Mouse (Mus musculus) limb, embryonic 12.5 days (tissue): ENCODE measurements around the gene Egflam. TPM values are rescaled to one million over a fixed set of nuclear protein-coding genes. Genes with fewer than 3 reads are reported as not detected.

Experiments used
- ATAC-seq: fragments of 200-750 bp; cut with Nextera tagmentation; 2 replicates; pipeline ENCODE4 v1.8.0; 2017; ENCODE audit warnings: low read depth, moderate TSS enrichment; ENCODE audit not compliant: insufficient number of reproducible peaks, insufficient read depth, low FRiP score, low TSS enrichment
- H3K27ac ChIP-seq: fragments of 300-500 bp; sonication (generic); 2 replicates; pipeline ENCODE4 v1.5.1; 2016; ENCODE audit warnings: mild to moderate bottlenecking, moderate library complexity
- H3K27me3 ChIP-seq: fragments of 300-500 bp; sonication (generic); 2 replicates; pipeline ENCODE4 v1.6.1; 2016; ENCODE audit warnings: mild to moderate bottlenecking, moderate library complexity
- H3K36me3 ChIP-seq: fragments of 300-500 bp; sonication (generic); 2 replicates; pipeline ENCODE4 v1.6.1; 2016; ENCODE audit warnings: mild to moderate bottlenecking, moderate library complexity
- H3K4me1 ChIP-seq: fragments of 300-500 bp; sonication (generic); replicated peaks from 2 replicates; pipeline ENCODE4 v1.6.1; 2016
- H3K4me2 ChIP-seq: fragments of 300-500 bp; sonication (generic); 2 replicates; pipeline ENCODE4 v1.6.1; 2016; ENCODE audit warnings: mild to moderate bottlenecking, moderate library complexity
- H3K4me3 ChIP-seq: fragments of 300-500 bp; sonication (generic); replicated peaks from 2 replicates; pipeline ENCODE4 v1.5.1; 2016; ENCODE audit warnings: mild to moderate bottlenecking
- H3K9ac ChIP-seq: fragments of 300-500 bp; sonication (generic); replicated peaks from 2 replicates; pipeline ENCODE4 v1.6.1; 2016; ENCODE audit warnings: mild to moderate bottlenecking, moderate library complexity
- H3K9me3 ChIP-seq: fragments of 300-500 bp; sonication (generic); 2 replicates; pipeline ENCODE4 v1.6.1; 2016; ENCODE audit warnings: mild to moderate bottlenecking, moderate library complexity
- WGBS: fragments of 180-500 bp; shearing (Covaris S2); methylation state at CpG from one replicate; pipeline ENCODE4 v1.1.7; 2016; 5-methylcytosine and 5-hydroxymethylcytosine counted together
- polyA plus RNA-seq: library from polyadenylated mRNA; unstranded; fragments of >200 nt; fragmentation: Nextera tagmentation; extraction: Ambion mirVana; gene quantifications from 2 replicates; pipeline ENCODE4 v1.2.1, GENCODE M21; 2016

Egflam gene
- polyA plus RNA-seq, 1 experiment from 2014 or later = 19.6 TPM

DNA sequence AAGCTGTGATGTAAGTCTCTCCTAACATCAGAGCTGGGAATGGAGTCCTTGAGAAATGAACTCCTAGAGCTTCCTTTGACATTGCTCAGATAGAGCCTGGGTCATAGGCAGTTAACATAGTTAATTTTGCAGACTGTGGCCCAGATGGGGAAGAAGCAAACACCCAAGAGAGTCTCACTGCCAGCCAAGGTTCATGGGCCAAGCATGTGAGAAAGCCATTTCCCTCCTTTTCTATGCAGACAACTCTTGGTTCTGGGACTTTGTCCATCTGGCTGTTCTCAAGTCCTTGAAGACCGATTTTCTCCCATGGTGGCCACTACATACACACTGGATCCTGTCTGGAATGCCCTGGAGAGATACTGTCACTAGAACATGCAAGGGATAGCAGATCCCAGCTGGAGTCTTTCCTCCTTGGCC is 45.6 kb downstream of the Egflam start:
- Histone ChIP-seq H3K4me2 (no peak overlapping the region), H3K4me1 (no peaks in the 10 kb centered on the region), H3K9ac (no peak overlapping the region), H3K4me3 (no peak overlapping the region), H3K27ac (no peak overlapping the region), H3K9me3 (no peaks in the 10 kb centered on the region), H3K36me3 (no peaks in the 10 kb centered on the region), H3K27me3 (no peaks in the 10 kb centered on the region)
- ATAC-seq = no peak
- 100% methylated on average over 1 of the region's 1 CpGs for WGBS

DNA sequence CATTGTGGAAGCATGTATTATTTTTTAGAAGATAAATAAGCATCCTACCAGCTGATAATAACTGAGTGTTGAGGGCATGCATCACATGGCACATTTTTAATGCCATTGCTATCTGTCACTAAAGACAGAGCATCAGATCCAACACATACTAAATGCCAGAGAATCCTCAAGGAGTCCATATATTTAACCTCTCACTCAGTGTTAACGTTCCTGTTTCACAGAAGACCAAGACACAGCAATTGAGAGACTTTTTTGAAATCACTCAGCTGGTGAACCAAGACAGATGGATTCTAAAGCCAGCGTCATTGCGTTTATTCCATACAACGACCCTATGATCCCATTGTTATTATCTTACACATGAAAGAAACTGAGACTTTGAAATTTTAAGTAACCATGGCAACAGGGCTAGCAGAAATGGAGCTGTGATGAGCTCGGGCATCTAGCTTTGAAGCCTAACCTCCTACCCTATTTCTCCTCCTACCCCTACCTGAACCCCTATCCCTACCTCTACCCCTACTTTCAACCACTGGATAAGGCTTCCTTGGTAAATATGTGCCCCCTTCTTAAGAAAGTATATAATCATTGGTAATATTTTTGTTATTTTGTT is 57.4 kb downstream of the Egflam start:
- Histone ChIP-seq H3K9ac (no peak overlapping the region), H3K27me3 (no peaks in the 10 kb centered on the region), H3K36me3 (no peaks in the 10 kb centered on the region), H3K27ac (no peak overlapping the region), H3K9me3 (no peaks in the 10 kb centered on the region), H3K4me3 (no peak overlapping the region), H3K4me2 (no peak overlapping the region), H3K4me1 (0 out of 2 replicates have a peak, but pooled peaks cover 2% of the 10 kb centered on the region)
- no peak for ATAC-seq
- 70% methylated on average over 5 of the region's 5 CpGs for WGBS

DNA sequence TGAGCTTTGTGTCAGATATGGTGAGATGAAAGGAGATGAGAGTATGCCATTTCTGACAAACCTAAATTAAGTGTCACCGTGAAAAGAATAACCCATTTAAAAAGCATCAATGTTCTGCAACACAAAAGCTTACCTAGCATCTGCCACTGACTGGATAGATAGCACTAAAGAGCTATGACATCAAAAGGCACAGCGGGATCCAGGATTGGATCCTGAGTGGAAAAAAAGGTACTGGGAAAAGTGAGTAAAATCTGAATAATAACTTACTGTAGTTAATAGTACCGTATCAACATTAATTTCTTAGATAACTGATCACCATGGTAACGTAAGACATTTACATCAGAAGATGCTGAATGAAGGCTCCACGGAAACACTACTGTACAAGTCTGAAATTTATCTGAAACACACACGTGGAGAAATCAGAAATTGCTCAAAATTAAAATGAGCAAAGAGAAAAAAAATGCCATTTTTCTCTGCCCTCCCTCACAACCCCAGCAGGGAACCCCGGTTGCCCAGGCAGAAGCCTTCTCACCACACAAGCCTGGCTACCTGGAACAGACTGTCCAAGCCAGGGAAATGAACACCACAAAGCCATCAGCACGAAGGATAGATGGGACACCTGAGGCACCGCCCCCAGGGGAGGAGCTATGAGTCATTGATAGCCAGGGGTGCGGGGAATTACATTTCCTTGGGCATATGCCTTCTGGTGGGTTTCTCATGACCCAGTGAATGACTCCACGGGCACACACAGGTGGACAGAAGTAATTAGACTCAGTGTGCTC is 63.5 kb downstream of the Egflam start:
- Histone ChIP-seq H3K4me1 (0 out of 2 replicates have a peak, but pooled peaks cover 2% of the 10 kb centered on the region), H3K27me3 (no peaks in the 10 kb centered on the region), H3K4me2 (no peak overlapping the region), H3K36me3 (no peaks in the 10 kb centered on the region), H3K4me3 (no peak overlapping the region), H3K9ac (no peak overlapping the region), H3K9me3 (no peaks in the 10 kb centered on the region), H3K27ac (no peak overlapping the region)
- 85% methylated on average over 11 of the region's 11 CpGs for WGBS
- no peak for ATAC-seq

DNA sequence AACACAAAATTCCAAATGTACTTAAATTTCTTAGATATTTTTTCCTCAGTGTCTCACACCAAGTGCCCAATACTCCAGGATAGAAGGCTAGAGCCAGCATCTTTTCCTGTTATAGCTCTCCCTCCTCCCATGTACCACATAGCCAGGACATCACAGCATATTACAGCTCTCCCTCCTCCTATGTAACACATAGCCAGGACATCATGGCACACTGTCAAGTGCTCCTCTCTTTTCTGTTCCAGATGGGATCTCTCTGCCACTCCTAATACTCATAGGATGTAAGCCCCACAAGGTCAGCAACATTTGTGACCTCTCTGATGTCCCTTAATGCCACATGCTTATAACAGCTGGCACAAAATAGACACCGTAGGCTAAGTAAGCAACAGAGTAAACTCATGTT is 65.3 kb downstream of the Egflam start:
- Histone ChIP-seq H3K9ac (no peak overlapping the region), H3K27ac (no peak overlapping the region), H3K4me3 (no peak overlapping the region), H3K4me2 (no peak overlapping the region), H3K4me1 (no peaks in the 10 kb centered on the region), H3K27me3 (no peaks in the 10 kb centered on the region), H3K36me3 (no peaks in the 10 kb centered on the region), H3K9me3 (no peaks in the 10 kb centered on the region)
- ATAC-seq = no peak
- 79% methylated on average over 1 of the region's 1 CpGs for WGBS

DNA sequence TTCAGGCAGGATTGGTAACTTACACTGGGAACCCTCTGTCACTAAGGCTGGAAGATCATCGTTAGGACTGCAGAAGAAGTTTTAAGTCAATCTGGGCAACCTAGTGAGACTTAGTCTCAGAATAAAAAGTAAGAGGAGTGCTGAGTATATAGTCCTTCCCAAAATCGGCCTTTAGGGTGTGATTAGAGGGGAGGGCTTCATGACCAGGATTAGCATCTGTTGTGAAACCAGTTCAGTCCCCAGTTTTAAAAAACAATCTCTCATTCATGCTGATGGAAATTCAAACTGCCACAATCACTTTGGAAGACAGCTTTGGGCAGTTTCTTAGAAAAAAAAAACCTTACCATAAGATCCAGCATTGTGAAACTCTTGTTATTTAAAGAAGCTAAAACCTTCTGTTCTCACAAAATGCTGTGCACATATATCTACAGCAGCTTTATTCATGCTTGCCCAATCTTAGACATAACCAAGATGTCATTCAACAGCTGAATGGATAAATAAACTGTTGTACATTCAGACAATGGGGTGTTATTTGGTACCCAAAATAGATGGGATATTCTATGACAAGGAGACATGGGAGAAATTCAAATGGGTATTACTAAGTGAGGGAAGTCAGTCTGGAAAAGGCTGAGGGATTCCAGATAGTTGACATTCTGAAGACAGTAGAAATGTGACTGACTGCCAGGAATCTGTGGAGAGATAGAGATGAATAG is 75.4 kb downstream of the Egflam start:
- Histone ChIP-seq H3K4me1 (no peaks in the 10 kb centered on the region), H3K27me3 (no peaks in the 10 kb centered on the region), H3K4me2 (no peak overlapping the region), H3K36me3 (no peaks in the 10 kb centered on the region), H3K4me3 (no peak overlapping the region), H3K27ac (no peak overlapping the region), H3K9me3 (no peaks in the 10 kb centered on the region), H3K9ac (no peak overlapping the region)
- no peak for ATAC-seq
- 82% methylated on average over 2 of the region's 2 CpGs for WGBS

DNA sequence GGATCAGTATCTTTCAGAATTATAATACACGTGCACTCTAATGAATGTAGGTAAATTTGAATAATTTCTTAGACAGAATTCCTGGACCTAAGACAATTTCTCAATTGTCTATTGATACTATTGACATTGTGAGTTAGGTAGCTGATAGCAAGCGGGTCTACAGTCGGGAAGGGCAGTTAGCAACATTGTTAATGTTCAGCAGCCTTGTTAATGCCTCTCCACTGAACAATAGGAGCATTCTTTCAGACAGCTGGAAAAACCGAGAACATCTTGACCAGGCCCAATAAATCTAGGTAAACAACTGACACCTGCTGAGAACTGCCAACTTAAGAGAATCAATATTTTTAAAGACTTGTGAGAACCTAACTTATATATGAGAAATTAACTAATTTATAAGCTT is 77.3 kb downstream of the Egflam start:
- Histone ChIP-seq H3K27ac (no peak overlapping the region), H3K4me1 (no peaks in the 10 kb centered on the region), H3K4me3 (no peak overlapping the region), H3K27me3 (no peaks in the 10 kb centered on the region), H3K9ac (no peak overlapping the region), H3K36me3 (peaks cover 5% of the 10 kb centered on the region; the same call in 1 of the 2 replicates), H3K9me3 (no peaks in the 10 kb centered on the region), H3K4me2 (no peak overlapping the region)
- no peak for ATAC-seq
- 62% methylated on average over 4 of the region's 4 CpGs for WGBS

- no peak for ATAC-seq
- H3K9me3 ChIP-seq = no peaks in the 10 kb centered on the region
- no peak overlapping the region for H3K27ac ChIP-seq
- H3K4me1 ChIP-seq = no peaks in the 10 kb centered on the region
- no peaks in the 10 kb centered on the region for H3K27me3 ChIP-seq
- no peak overlapping the region for H3K4me2 ChIP-seq
- H3K4me3 ChIP-seq = no peak overlapping the region
- no peak overlapping the region for H3K9ac ChIP-seq
- 85% methylated on average over 9 of the region's 9 CpGs for WGBS
- peaks cover 8% of the 10 kb centered on the region; the same call in 1 of the 2 replicates for H3K36me3 ChIP-seq
These were observed 82.7 kb downstream of the Egflam start for GRCm38 (mm10) chr15:7315539-7315938.

DNA sequence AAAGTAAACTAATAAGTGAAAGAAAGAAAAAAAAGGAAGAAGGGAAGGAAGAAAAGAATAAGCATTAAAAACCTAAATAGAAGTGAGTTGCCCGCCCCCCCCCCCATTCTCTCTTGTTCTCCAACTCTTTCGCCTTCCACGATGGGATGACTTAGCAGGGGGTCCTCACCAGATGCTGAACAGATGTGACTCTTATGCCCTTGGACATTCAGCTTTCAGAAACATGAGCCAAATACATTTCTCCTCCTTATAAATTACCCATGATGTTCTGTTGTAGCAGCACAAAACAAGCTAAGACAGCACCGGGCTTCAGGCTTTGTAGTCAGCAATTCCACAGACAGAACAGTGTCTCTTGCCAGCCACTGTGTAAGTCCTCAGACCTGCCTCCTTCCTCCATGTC is 89.5 kb downstream of the Egflam start:
- Histone ChIP-seq H3K9me3 (no peaks in the 10 kb centered on the region), H3K4me3 (no peak overlapping the region), H3K27me3 (no peaks in the 10 kb centered on the region), H3K27ac (no peak overlapping the region), H3K4me2 (no peak overlapping the region), H3K9ac (no peak overlapping the region), H3K4me1 (no peaks in the 10 kb centered on the region), H3K36me3 (peaks cover 9% of the 10 kb centered on the region; the same call in 1 of the 2 replicates)
- WGBS = 54% methylated on average over 4 of the region's 4 CpGs
- ATAC-seq = no peak

- H3K27ac ChIP-seq = no peak overlapping the region
- H3K9me3 ChIP-seq = no peaks in the 10 kb centered on the region
- WGBS = 79% methylated on average over 1 of the region's 1 CpGs
- H3K4me3 ChIP-seq = no peak overlapping the region
- H3K4me2 ChIP-seq = no peak overlapping the region
- no peaks in the 10 kb centered on the region for H3K27me3 ChIP-seq
- ATAC-seq = no peak
- no peak overlapping the region for H3K9ac ChIP-seq
- no peaks in the 10 kb centered on the region for H3K4me1 ChIP-seq
- H3K36me3 ChIP-seq = peaks cover 7% of the 10 kb centered on the region; the same call in 1 of the 2 replicates
These were observed 98.3 kb downstream of the Egflam start for GRCm38 (mm10) chr15:7299892-7300291.

GRCm38 (mm10) chr15:7295199-7295598 is 103.0 kb downstream of the Egflam start:
- Histone ChIP-seq H3K36me3 (no peaks in the 10 kb centered on the region), H3K9me3 (no peaks in the 10 kb centered on the region), H3K27ac (no peak overlapping the region), H3K4me2 (no peak overlapping the region), H3K9ac (no peak overlapping the region), H3K27me3 (no peaks in the 10 kb centered on the region), H3K4me1 (no peaks in the 10 kb centered on the region), H3K4me3 (no peak overlapping the region)
- ATAC-seq = no peak
- 93% methylated on average over 1 of the region's 1 CpGs for WGBS

DNA sequence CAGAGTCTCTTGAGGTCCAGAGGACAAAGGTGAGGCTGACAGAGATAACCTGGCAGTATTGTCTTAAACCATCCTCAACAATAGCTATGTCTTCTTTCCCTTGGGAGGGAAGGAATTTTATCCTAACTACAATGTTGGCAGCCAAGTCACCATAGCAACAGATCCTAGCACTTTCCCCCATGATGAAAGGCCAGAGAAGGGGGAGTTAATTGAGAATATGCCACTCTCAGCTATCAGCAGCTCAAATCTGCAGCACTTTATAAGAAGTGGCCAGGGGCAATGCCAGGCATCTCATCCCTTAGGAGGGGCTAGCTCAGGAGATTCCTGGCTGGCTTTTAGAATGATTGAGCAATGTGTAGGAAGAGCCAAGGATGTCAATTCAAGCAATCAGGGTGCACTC is 105.3 kb downstream of the Egflam start:
- Histone ChIP-seq H3K4me3 (no peak overlapping the region), H3K9ac (no peak overlapping the region), H3K4me2 (no peak overlapping the region), H3K27ac (no peak overlapping the region), H3K27me3 (no peaks in the 10 kb centered on the region), H3K9me3 (no peaks in the 10 kb centered on the region), H3K4me1 (peaks cover 11% of the 10 kb centered on the region), H3K36me3 (no peaks in the 10 kb centered on the region)
- no peak for ATAC-seq
